Mouse (Mus musculus) forebrain, embryonic 11.5 days (tissue): Measurements from ENCODE around the gene Atox1. TPM values are rescaled to one million over a fixed set of nuclear protein-coding genes. Genes with fewer than 3 reads are reported as not detected.

Experiments
- ATAC-seq: fragments of 200-750 bp; cut with Nextera tagmentation; replicated peaks from 2 replicates; pipeline ENCODE4 v1.8.0; 2017; ENCODE audit warnings: moderate TSS enrichment; ENCODE audit not compliant: low FRiP score
- DNase-seq: peaks from one replicate; pipeline ENCODE4 v3.0.0-alpha.2; 2017; ENCODE audit warnings: low spot score
- H3K27ac ChIP-seq: fragments of 300-500 bp; sonication (generic); 2 replicates; pipeline ENCODE4 v1.5.1; 2014; ENCODE audit warnings: low read depth, low read length
- H3K27me3 ChIP-seq: fragments of 300-500 bp; sonication (generic); 2 replicates; pipeline ENCODE4 v1.6.1; 2014; ENCODE audit warnings: mild to moderate bottlenecking, low read length, mixed read lengths; ENCODE audit not compliant: control insufficient read depth, insufficient read depth
- H3K36me3 ChIP-seq: fragments of 300-500 bp; sonication (generic); 2 replicates; pipeline ENCODE4 v1.6.1; 2014; ENCODE audit warnings: mild to moderate bottlenecking, low read length, moderate library complexity, mixed read lengths; ENCODE audit not compliant: control insufficient read depth, insufficient read depth
- H3K4me1 ChIP-seq: fragments of 300-500 bp; sonication (generic); replicated peaks from 2 replicates; pipeline ENCODE4 v1.6.1; 2014; ENCODE audit warnings: low read length, mixed read lengths; ENCODE audit not compliant: control insufficient read depth, insufficient read depth
- H3K4me2 ChIP-seq: fragments of 300-500 bp; sonication (generic); 2 replicates; pipeline ENCODE4 v1.6.1; 2014; ENCODE audit warnings: low read depth, mild to moderate bottlenecking, low read length, moderate library complexity, mixed read lengths; ENCODE audit not compliant: severe bottlenecking
- H3K4me3 ChIP-seq: fragments of 300-500 bp; sonication (generic); 2 replicates; pipeline ENCODE4 v1.5.1; 2014; ENCODE audit warnings: low read depth, low read length
- H3K9ac ChIP-seq: fragments of 300-500 bp; sonication (generic); 2 replicates; pipeline ENCODE4 v1.6.1; 2014; ENCODE audit warnings: low read length
- H3K9me3 ChIP-seq: fragments of 300-500 bp; sonication (generic); 2 replicates; pipeline ENCODE4 v1.6.1; 2016; ENCODE audit warnings: low read length, mixed read lengths; ENCODE audit not compliant: control insufficient read depth
- WGBS: fragments of 180-500 bp; shearing (Covaris S2); extraction: QIAGEN DNeasy Blood & Tissue Kit; methylation state at CpG from one replicate; pipeline ENCODE4 v1.1.7; 2014; 5-methylcytosine and 5-hydroxymethylcytosine counted together
- polyA plus RNA-seq: library from polyadenylated mRNA; unstranded; fragments of >200 nt; fragmentation: Nextera tagmentation; extraction: Ambion mirVana; gene quantifications from 2 replicates; pipeline ENCODE4 v1.2.1, GENCODE M21; 2014

The Atox1 gene
- 209 and 211 TPM in 2 replicates for polyA plus RNA-seq

GRCm38 (mm10) chr11:55461019-55461645 lies at the start of gene Atox1:
TSS of gene Atox1 (minus strand) at chr11:55461239.
- H3K9ac ChIP-seq = peak within 1 kb of the TSS; percentile 68
- no peaks in the 10 kb centered on the region for H3K36me3 ChIP-seq
- H3K27ac ChIP-seq = 0 out of 2 replicates have a peak within 1 kb of the TSS, but pooled peaks have one; percentile 9
- peak within 1 kb of the TSS; percentile 82 for H3K4me2 ChIP-seq
- no peaks in the 10 kb centered on the region for H3K9me3 ChIP-seq
- H3K4me1 ChIP-seq = peaks cover 7% of the 10 kb centered on the region; the same call in 1 of the 2 replicates
- peak; percentile 97 for ATAC-seq
- DNase-seq = peak; percentile 95
- WGBS = 1% methylated on average over 36 of the region's 36 CpGs
- H3K4me3 ChIP-seq = peak within 1 kb of the TSS; percentile 67
- no peaks in the 10 kb centered on the region for H3K27me3 ChIP-seq

GRCm38 (mm10) chr11:55505485-55505884 lies 44.4 kb upstream of the Atox1 start:
- no peak overlapping the region for H3K4me3 ChIP-seq
- no peaks in the 10 kb centered on the region for H3K9me3 ChIP-seq

GRCm38 (mm10) chr11:55502886-55503285 lies 41.8 kb upstream of the Atox1 start:
- no peak for ATAC-seq

More at GRCm38 (mm10) chr11:55505485-55505884, 44.4 kb upstream of the Atox1 start:
- no peaks in the 10 kb centered on the region; the same call in 1 of the 2 replicates for H3K36me3 ChIP-seq
- H3K4me1 ChIP-seq = no peaks in the 10 kb centered on the region
- no peak overlapping the region for H3K27ac ChIP-seq
- H3K27me3 ChIP-seq = no peaks in the 10 kb centered on the region
- WGBS = 95% methylated on average over 3 of the region's 3 CpGs
- ATAC-seq = no peak
- no peak overlapping the region for H3K4me2 ChIP-seq
- H3K9ac ChIP-seq = no peak overlapping the region
- DNase-seq = no peak

GRCm38 (mm10) chr11:55501955-55502531 lies 41.0 kb upstream of the Atox1 start:
- H3K27ac ChIP-seq = no peak overlapping the region
- H3K4me2 ChIP-seq = no peak overlapping the region
- no peaks in the 10 kb centered on the region for H3K4me1 ChIP-seq
- peaks cover 2% of the 10 kb centered on the region; the same call in 1 of the 2 replicates for H3K36me3 ChIP-seq
- 84% methylated on average over 8 of the region's 8 CpGs for WGBS
- H3K4me3 ChIP-seq = no peak overlapping the region
- no peaks in the 10 kb centered on the region for H3K9me3 ChIP-seq
- DNase-seq (no peak), ATAC-seq (no peak)
- no peak overlapping the region for H3K9ac ChIP-seq
- no peaks in the 10 kb centered on the region for H3K27me3 ChIP-seq

More at GRCm38 (mm10) chr11:55502886-55503285, 41.8 kb upstream of the Atox1 start:
- Histone ChIP-seq H3K27me3 (no peaks in the 10 kb centered on the region), H3K9ac (no peak overlapping the region), H3K9me3 (no peaks in the 10 kb centered on the region), H3K4me1 (no peaks in the 10 kb centered on the region), H3K36me3 (no peaks in the 10 kb centered on the region; the same call in 1 of the 2 replicates), H3K4me3 (no peak overlapping the region), H3K4me2 (no peak overlapping the region), H3K27ac (no peak overlapping the region)
- no peak for DNase-seq
- 85% methylated on average over 5 of the region's 5 CpGs for WGBS

- Histone ChIP-seq H3K4me2 (no peak overlapping the region), H3K4me3 (no peak overlapping the region), H3K9me3 (no peaks in the 10 kb centered on the region), H3K27ac (no peak overlapping the region), H3K27me3 (no peaks in the 10 kb centered on the region), H3K9ac (no peak overlapping the region), H3K4me1 (no peaks in the 10 kb centered on the region), H3K36me3 (peaks cover 19% of the 10 kb centered on the region)
- ATAC-seq = 0 out of 2 replicates have a peak, but pooled peaks have one; percentile 33
- no peak for DNase-seq
- 76% methylated on average over 5 of the region's 5 CpGs for WGBS
These were observed 36.8 kb upstream of the Atox1 start for GRCm38 (mm10) chr11:55497885-55498284.

- no peak overlapping the region for H3K4me3 ChIP-seq
These were observed 35.1 kb upstream of the Atox1 start for GRCm38 (mm10) chr11:55496158-55496557.

GRCm38 (mm10) chr11:55485443-55485842 lies 24.4 kb upstream of the Atox1 start:
- WGBS = 96% methylated on average over 7 of the region's 7 CpGs
- H3K36me3 ChIP-seq = peaks cover 21% of the 10 kb centered on the region
- ATAC-seq (no peak), DNase-seq (no peak)
- no peak overlapping the region for H3K4me2 ChIP-seq
- no peak overlapping the region for H3K27ac ChIP-seq
- H3K4me1 ChIP-seq = no peaks in the 10 kb centered on the region
- no peaks in the 10 kb centered on the region for H3K9me3 ChIP-seq
- no peak overlapping the region for H3K4me3 ChIP-seq
- no peaks in the 10 kb centered on the region for H3K27me3 ChIP-seq
- no peak overlapping the region for H3K9ac ChIP-seq

More at GRCm38 (mm10) chr11:55496158-55496557, 35.1 kb upstream of the Atox1 start:
- 93% methylated on average over 6 of the region's 6 CpGs for WGBS
- DNase-seq = no peak
- H3K36me3 ChIP-seq = peaks cover 22% of the 10 kb centered on the region
- no peak overlapping the region for H3K4me2 ChIP-seq
- ATAC-seq = no peak
- no peaks in the 10 kb centered on the region for H3K9me3 ChIP-seq
- H3K27ac ChIP-seq = no peak overlapping the region
- no peaks in the 10 kb centered on the region for H3K27me3 ChIP-seq
- no peaks in the 10 kb centered on the region for H3K4me1 ChIP-seq
- no peak overlapping the region for H3K9ac ChIP-seq

- Histone ChIP-seq H3K4me2 (no peak overlapping the region), H3K27ac (no peak overlapping the region), H3K9ac (no peak overlapping the region), H3K4me3 (no peak overlapping the region), H3K9me3 (no peaks in the 10 kb centered on the region), H3K4me1 (peaks cover 10% of the 10 kb centered on the region; the same call in 1 of the 2 replicates), H3K36me3 (peaks cover 4% of the 10 kb centered on the region; the same call in 1 of the 2 replicates), H3K27me3 (no peaks in the 10 kb centered on the region)
- ATAC-seq (no peak), DNase-seq (no peak)
- WGBS = 92% methylated on average over 3 of the region's 3 CpGs
These were observed 12.2 kb upstream of the Atox1 start for GRCm38 (mm10) chr11:55473219-55473618.
